Mouse (Mus musculus) MEL (cell line): ENCODE results near the gene Cox5a. TPM values are rescaled to one million over a fixed set of nuclear protein-coding genes. Genes with fewer than 3 reads are reported as not detected.

Experiments
- DNase-seq: peaks from one replicate; pipeline ENCODE4 v3.0.0; 2011; ENCODE audit warnings: low read depth, low spot score
- H3K27ac ChIP-seq: 2 replicates; pipeline ENCODE4 v1.5.1; 2012; ENCODE audit warnings: low read depth, mild to moderate bottlenecking, control low read depth, low read length, moderate library complexity; ENCODE audit not compliant: control insufficient read depth
- H3K27me3 ChIP-seq, 2 experiments: fragments of 150-350 bp in 1 of 2; sonication (generic) in 1 of 2; 2 replicates each; pipeline ENCODE4 v1.6.1; 2012; ENCODE audit warnings: low read length in 2 of 2, mild to moderate bottlenecking in 2 of 2, improper control_type of control experiment in 1 of 2, moderate library complexity in 1 of 2; ENCODE audit not compliant: insufficient read depth in 2 of 2, control insufficient read depth in 1 of 2
- H3K36me3 ChIP-seq, 2 experiments: 2 replicates each; pipeline ENCODE4 v1.6.1; 2012 to 2014; ENCODE audit warnings: low read length in 2 of 2, improper control_type of control experiment in 1 of 2, inconsistent platforms in 1 of 2, mild to moderate bottlenecking in 1 of 2; ENCODE audit not compliant: insufficient read depth in 2 of 2, control insufficient read depth in 1 of 2
- H3K4me1 ChIP-seq, 2 experiments: fragments of 150-350 bp in 1 of 2; sonication (generic) in 1 of 2; 2 replicates each; pipeline ENCODE4 v1.6.1; 2012; ENCODE audit warnings: low read length in 2 of 2, improper control_type of control experiment in 1 of 2, mild to moderate bottlenecking in 1 of 2; ENCODE audit not compliant: insufficient read depth in 2 of 2, control insufficient read depth in 1 of 2
- H3K4me3 ChIP-seq, 2 experiments: fragments of 150-350 bp in 1 of 2; sonication (generic) in 1 of 2; 2 replicates each; pipeline ENCODE4 v1.5.1; 2012; ENCODE audit warnings: low read depth in 2 of 2, low read length in 2 of 2, mild to moderate bottlenecking in 2 of 2, moderate library complexity in 2 of 2, control low read depth in 1 of 2, improper control_type of control experiment in 1 of 2; ENCODE audit not compliant: control insufficient read depth in 1 of 2, insufficient read depth in 1 of 2
- H3K79me2 ChIP-seq: 2 replicates; pipeline ENCODE4 v1.6.1; 2012; ENCODE audit warnings: mild to moderate bottlenecking, low read length, moderate library complexity; ENCODE audit not compliant: control insufficient read depth, poor library complexity, insufficient read depth
- H3K9ac ChIP-seq: 2 replicates; pipeline ENCODE4 v1.6.1; 2012; ENCODE audit warnings: low read depth, mild to moderate bottlenecking, control low read depth, low read length, moderate library complexity; ENCODE audit not compliant: control insufficient read depth, poor library complexity, severe bottlenecking
- H3K9me3 ChIP-seq: fragments of 150-350 bp; sonication (generic); replicated peaks from 2 replicates; pipeline ENCODE4 v1.6.1; 2012; ENCODE audit warnings: mild to moderate bottlenecking, low read length, improper control_type of control experiment, moderate library complexity; ENCODE audit not compliant: insufficient read depth
- CHD1 ChIP-seq: IDR thresholded peaks from 2 replicates; pipeline ENCODE4 v1.6.1; 2012; ENCODE audit warnings: low read depth, mild to moderate bottlenecking, inconsistent platforms, low read length, improper control_type of control experiment
- ELF1 ChIP-seq: IDR thresholded peaks from 2 replicates; pipeline ENCODE4 v1.6.1; 2014; ENCODE audit warnings: low read depth, mild to moderate bottlenecking, inconsistent platforms, low read length, improper control_type of control experiment, moderate library complexity
- GABPA ChIP-seq: IDR thresholded peaks from 2 replicates; pipeline ENCODE4 v1.6.1; 2012; ENCODE audit warnings: low read depth, mild to moderate bottlenecking, inconsistent platforms, low read length, improper control_type of control experiment, moderate library complexity
- MAFK ChIP-seq: IDR thresholded peaks from 2 replicates; pipeline ENCODE4 v1.6.1; 2011; ENCODE audit warnings: low read depth, mild to moderate bottlenecking, low read length, improper control_type of control experiment, borderline replicate concordance
- MYB ChIP-seq: IDR thresholded peaks from 2 replicates; pipeline ENCODE4 v1.6.1; 2011; ENCODE audit warnings: mild to moderate bottlenecking, low read depth, low read length, improper control_type of control experiment
- RAD21 ChIP-seq: IDR thresholded peaks from 2 replicates; pipeline ENCODE4 v1.6.1; 2011; ENCODE audit warnings: mild to moderate bottlenecking, low read depth, low read length, improper control_type of control experiment
- SIN3A ChIP-seq: IDR thresholded peaks from 2 replicates; pipeline ENCODE4 v1.6.1; 2012; ENCODE audit warnings: low read length, improper control_type of control experiment, inconsistent platforms
- TBP ChIP-seq: IDR thresholded peaks from 2 replicates; pipeline ENCODE4 v1.8.0; 2011; ENCODE audit warnings: low read depth, low read length, improper control_type of control experiment
- UBTF ChIP-seq: IDR thresholded peaks from 2 replicates; pipeline ENCODE4 v1.6.1; 2012; ENCODE audit warnings: low read depth, mild to moderate bottlenecking, inconsistent platforms, low read length, improper control_type of control experiment, moderate library complexity, borderline replicate concordance; ENCODE audit not compliant: insufficient read depth
- USF2 ChIP-seq, 2 experiments: IDR thresholded peaks; 2 replicates each; pipeline ENCODE4 v1.6.1; 2011 to 2012; ENCODE audit warnings: improper control_type of control experiment in 2 of 2, low read length in 2 of 2, borderline replicate concordance in 1 of 2, inconsistent platforms in 1 of 2, low read depth in 1 of 2, mild to moderate bottlenecking in 1 of 2; ENCODE audit not compliant: insufficient read depth in 1 of 2
- polyA plus RNA-seq, 2 experiments: library from polyadenylated mRNA; stranded (reverse) in 1 of 2; unstranded in 1 of 2; fragments of >175 nt in 1 of 2; fragments of >200 nt in 1 of 2; gene quantifications; 2 replicates each; pipeline versions ENCODE4 v1.2.1 to v1.2.4; 2012; ENCODE audit warnings: low replicate concordance in 2 of 2, low read depth in 1 of 2; ENCODE audit not compliant: insufficient read length in 2 of 2, insufficient read depth in 1 of 2, missing spikeins in 1 of 2
- total RNA-seq: library from RNA; depleted of rRNA; stranded (reverse); fragments of 300-350 nt; gene quantifications from 2 replicates; pipeline ENCODE4 v1.2.3, GENCODE M21; 2012

Cox5a gene
- total and polyA plus RNA-seq, 3 experiments, result 367 to 400 TPM; not detected in 1

DNA sequence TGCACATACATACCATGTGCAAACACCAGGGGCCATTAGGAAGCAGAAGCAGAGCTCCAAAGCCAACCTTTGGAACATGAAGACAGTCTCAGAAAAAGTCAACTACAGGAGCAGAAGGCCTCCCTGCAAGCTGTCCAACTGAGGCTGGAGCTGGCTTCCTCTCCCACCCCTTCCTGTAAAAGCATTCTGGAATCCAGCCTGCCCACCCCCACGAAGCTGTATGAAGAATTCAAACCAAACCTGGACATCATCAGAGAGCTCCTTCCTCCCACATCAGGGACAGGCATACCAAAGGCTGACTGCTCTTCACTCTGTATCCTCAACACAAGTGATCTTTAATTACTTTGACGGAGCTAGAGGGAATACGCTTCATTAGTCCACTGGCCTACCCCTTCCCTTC, 22.9 kb downstream of the Cox5a start:
- no peak overlapping the region for H3K27ac ChIP-seq
- H3K27me3 ChIP-seq, result no peaks in the 10 kb centered on the region
- peaks cover 0 to 3% of the 10 kb centered on the region in 2 experiments; a peak in 1 of 4 replicates for H3K4me1 ChIP-seq
- peaks cover 1% of the 10 kb centered on the region; the same call in 1 of the 2 replicates for H3K79me2 ChIP-seq
- no peak overlapping the region for H3K9ac ChIP-seq
- no peak overlapping the region for H3K4me3 ChIP-seq
- DNase-seq, result no peak
- no peaks in the 10 kb centered on the region for H3K9me3 ChIP-seq
- peaks cover 4 to 6% of the 10 kb centered on the region in 2 experiments for H3K36me3 ChIP-seq
- TF ChIP-seq ELF1 (no peak), CHD1 (no peak), MYB (no peak), MAFK (no peak), SIN3A (no peak), UBTF (no peak)

DNA sequence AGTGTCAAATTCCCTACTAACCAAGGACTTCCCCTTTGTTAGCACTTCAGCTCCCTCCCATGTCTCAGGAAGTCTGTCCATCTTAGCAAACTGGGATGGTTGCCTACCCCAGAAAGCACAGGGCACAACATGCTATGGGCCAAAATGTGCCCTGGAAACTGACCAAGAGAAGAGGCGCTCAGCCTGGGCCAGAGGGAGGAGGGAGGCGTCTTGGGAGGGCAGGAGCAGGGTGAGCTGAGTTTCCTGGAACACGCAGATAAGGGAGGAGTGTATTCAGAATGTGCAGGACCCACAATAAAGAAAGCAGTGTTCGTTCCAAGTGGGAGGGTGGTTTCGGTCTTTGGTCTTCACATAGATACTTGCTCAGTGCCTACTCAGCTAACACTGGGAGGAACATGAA, 26.2 kb downstream of the Cox5a start:
- Histone ChIP-seq H3K27me3 (no peaks in the 10 kb centered on the region), H3K9ac (no peak overlapping the region), H3K4me3 (no peak overlapping the region), H3K79me2 (no peaks in the 10 kb centered on the region), H3K4me1 (peaks cover 0 to 7% of the 10 kb centered on the region in 2 experiments; a peak in 2 of 4 replicates), H3K9me3 (no peaks in the 10 kb centered on the region), H3K27ac (no peak overlapping the region), H3K36me3 (peaks cover 2% of the 10 kb centered on the region in 2 experiments; a peak in 3 of 4 replicates)
- no peak for DNase-seq
- no peak for TF ChIP-seq USF2 (IDR thresholded peaks at IDR 0.05; ENCODE audit: borderline replicate concordance in 1 of 2, insufficient read depth in 1 of 2, low read depth in 1 of 2, low read length in 2 of 2)
- no peak for TF ChIP-seq RAD21
- no peak for TF ChIP-seq TBP

DNA sequence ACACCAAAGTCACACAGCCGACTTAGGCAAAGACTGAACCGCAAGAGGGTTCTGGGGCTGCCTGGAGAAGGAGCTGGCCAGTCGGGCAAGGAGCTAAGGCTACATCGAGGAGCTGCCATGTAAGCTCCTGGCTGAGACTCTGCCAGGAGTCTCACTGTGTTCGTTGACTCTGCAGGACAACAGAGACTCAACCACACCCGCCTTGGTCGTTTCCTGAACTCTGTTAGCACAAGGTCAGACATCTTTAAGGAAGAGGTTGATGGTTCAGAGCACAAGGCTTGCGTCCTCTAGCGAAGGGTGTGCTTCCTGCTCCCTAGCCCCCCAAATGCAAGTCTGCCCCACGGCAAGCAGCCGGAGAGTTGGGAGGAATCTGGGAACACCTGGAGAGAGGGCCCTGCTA, 26.8 kb downstream of the Cox5a start:
- H3K79me2 ChIP-seq, result no peaks in the 10 kb centered on the region; the same call in 1 of the 2 replicates
- no peak overlapping the region for H3K27ac ChIP-seq
- TF ChIP-seq GABPA, result no peak
- H3K4me1 ChIP-seq, result peaks cover 0 to 7% of the 10 kb centered on the region in 2 experiments; a peak in 2 of 4 replicates
- H3K9ac ChIP-seq, result no peak overlapping the region
- peaks cover 0 to 2% of the 10 kb centered on the region in 2 experiments; a peak in 2 of 4 replicates for H3K36me3 ChIP-seq
- no peaks in the 10 kb centered on the region for H3K27me3 ChIP-seq
- H3K9me3 ChIP-seq, result no peaks in the 10 kb centered on the region
- no peak for DNase-seq
- H3K4me3 ChIP-seq, result no peak overlapping the region
